Mouse (Mus musculus): ENCODE measurements around the gene Cypt14. TPM values are rescaled to one million over a fixed set of nuclear protein-coding genes. Genes with fewer than 3 reads are reported as not detected.
"Not testable (repeated sequence)": the region's sequence is repeated elsewhere in the genome, so short reads cannot be mapped to it uniquely, and the experiment has no call there.

Gene Cypt14
- polyA plus RNA-seq (2015; fragmentation: Nextera tagmentation; extraction: Ambion mirVana): not detected in 2 replicates

GRCm38 (mm10) chrX:39863504-39863903 is at the start of gene Cypt14:
Cypt14 (minus strand) TSS chrX:39863604.
- not testable (repeated sequence) for ATAC-seq (ENCODE audit: insufficient number of reproducible peaks, low FRiP score, low TSS enrichment, low read depth); H3K4me3 ChIP-seq; H3K27me3 ChIP-seq; H3K9me3 ChIP-seq; H3K4me2 ChIP-seq; H3K27ac ChIP-seq; H3K36me3 ChIP-seq; H3K9ac ChIP-seq; H3K4me1 ChIP-seq
- 62% methylated on average over 2 of the region's 2 CpGs for WGBS
